Mouse (Mus musculus): Measurements from ENCODE around the gene Kti12. TPM values are rescaled to one million over a fixed set of nuclear protein-coding genes. Genes with fewer than 3 reads are reported as not detected.

Kti12 gene
- polyA plus RNA-seq, 1 experiment from 2014 or later: 24.7 TPM

GRCm38 (mm10) chr4:108834115-108834970 lies 13.2 kb upstream of the Kti12 start, which contains the start of gene Txndc12:
Gene Txndc12 (plus strand): TSS chr4:108834601.
- under 1% methylated on average over 34 of the region's 34 CpGs for WGBS
- peak; percentile 84 for ATAC-seq (ENCODE audit: low FRiP score, low read depth)
- Histone ChIP-seq H3K4me1 (replicated peaks) (peaks cover 43% of the 10 kb centered on the region), H3K4me2 (peak within 1 kb of the TSS; percentile 86), H3K36me3 (0 out of 2 replicates have a peak, but pooled peaks cover 3% of the 10 kb centered on the region), H3K9ac (peak within 1 kb of the TSS; percentile 91), H3K27ac (replicated peaks) (peak within 1 kb of the TSS; percentile 99), H3K9me3 (no peaks in the 10 kb centered on the region), H3K27me3 (no peaks in the 10 kb centered on the region), H3K4me3 (peak within 1 kb of the TSS; percentile 58)

DNA sequence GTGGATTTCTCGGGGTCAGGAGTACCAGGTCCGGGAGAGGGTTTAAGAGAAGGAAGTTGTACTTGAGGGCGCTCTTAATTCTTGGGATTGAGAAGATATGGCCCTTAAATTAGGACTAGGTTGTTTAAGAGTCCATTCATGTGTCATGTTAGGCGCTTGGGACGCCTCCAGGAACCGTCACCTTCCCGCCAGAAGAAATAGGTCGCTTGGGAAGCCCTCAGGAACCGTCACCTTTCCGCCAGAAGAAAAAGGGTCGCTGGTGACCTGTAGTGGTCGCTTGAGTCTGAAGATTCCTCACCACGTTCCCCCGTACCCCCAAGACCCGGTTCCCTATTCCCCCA lies 12.6 kb upstream of the Kti12 start:
- peaks cover 43% of the 10 kb centered on the region for H3K4me1 ChIP-seq (replicated peaks)
- no peak for ATAC-seq (ENCODE audit: low FRiP score, low read depth)
- peak overlapping the region; percentile 58 for H3K4me3 ChIP-seq
- H3K36me3 ChIP-seq: 0 out of 2 replicates have a peak, but pooled peaks cover 1% of the 10 kb centered on the region
- H3K9ac ChIP-seq: peak overlapping the region; percentile 91
- WGBS: under 1% methylated on average over 15 of the region's 15 CpGs
- H3K9me3 ChIP-seq: no peaks in the 10 kb centered on the region
- no peaks in the 10 kb centered on the region for H3K27me3 ChIP-seq
- H3K27ac ChIP-seq (replicated peaks): peak overlapping the region; percentile 99
- H3K4me2 ChIP-seq: peak overlapping the region; percentile 86

DNA sequence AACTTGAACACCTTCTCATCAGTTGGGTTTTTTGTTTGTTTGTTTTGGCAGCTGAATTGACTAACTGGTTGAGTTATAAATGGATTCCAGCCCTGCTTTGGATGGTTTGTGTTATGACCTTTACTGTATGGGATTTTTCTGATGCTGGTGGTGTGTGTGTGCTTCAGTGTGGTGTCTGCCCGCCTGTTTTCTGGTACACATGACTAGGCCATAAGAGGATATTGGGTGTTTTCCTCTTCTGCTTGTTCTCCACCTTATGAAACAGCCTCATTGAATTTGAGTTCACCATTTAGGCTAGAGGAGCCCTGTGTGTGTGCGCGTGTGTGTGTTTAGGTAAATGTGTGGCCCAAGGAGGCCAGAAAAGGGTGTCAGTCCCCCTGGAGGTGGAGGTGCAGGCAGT lies 12.1 kb upstream of the Kti12 start:
- 61% methylated on average over 3 of the region's 3 CpGs for WGBS

GRCm38 (mm10) chr4:108838031-108838430 lies 9.6 kb upstream of the Kti12 start:
- H3K9ac ChIP-seq: no peak overlapping the region
- no peak for ATAC-seq (ENCODE audit: low FRiP score, low read depth)
- no peak overlapping the region for H3K4me3 ChIP-seq
- peaks cover 24% of the 10 kb centered on the region for H3K4me1 ChIP-seq (replicated peaks)
- no peaks in the 10 kb centered on the region for H3K36me3 ChIP-seq
- 89% methylated on average over 4 of the region's 4 CpGs for WGBS
- H3K4me2 ChIP-seq: no peak overlapping the region
- no peaks in the 10 kb centered on the region for H3K27me3 ChIP-seq
- no peaks in the 10 kb centered on the region for H3K9me3 ChIP-seq
- no peak overlapping the region for H3K27ac ChIP-seq (replicated peaks)

More for the DNA sequence above, 12.1 kb upstream of the Kti12 start:
- Histone ChIP-seq H3K36me3 (no peaks in the 10 kb centered on the region), H3K27me3 (no peaks in the 10 kb centered on the region), H3K4me1 (replicated peaks) (peaks cover 43% of the 10 kb centered on the region), H3K9ac (peak overlapping the region; percentile 91), H3K9me3 (no peaks in the 10 kb centered on the region), H3K4me2 (peak overlapping the region; percentile 86), H3K4me3 (peak overlapping the region; percentile 58), H3K27ac (replicated peaks) (peak overlapping the region; percentile 99; the same call in 1 of the 2 replicates)
- no peak for ATAC-seq (ENCODE audit: low FRiP score, low read depth)

DNA sequence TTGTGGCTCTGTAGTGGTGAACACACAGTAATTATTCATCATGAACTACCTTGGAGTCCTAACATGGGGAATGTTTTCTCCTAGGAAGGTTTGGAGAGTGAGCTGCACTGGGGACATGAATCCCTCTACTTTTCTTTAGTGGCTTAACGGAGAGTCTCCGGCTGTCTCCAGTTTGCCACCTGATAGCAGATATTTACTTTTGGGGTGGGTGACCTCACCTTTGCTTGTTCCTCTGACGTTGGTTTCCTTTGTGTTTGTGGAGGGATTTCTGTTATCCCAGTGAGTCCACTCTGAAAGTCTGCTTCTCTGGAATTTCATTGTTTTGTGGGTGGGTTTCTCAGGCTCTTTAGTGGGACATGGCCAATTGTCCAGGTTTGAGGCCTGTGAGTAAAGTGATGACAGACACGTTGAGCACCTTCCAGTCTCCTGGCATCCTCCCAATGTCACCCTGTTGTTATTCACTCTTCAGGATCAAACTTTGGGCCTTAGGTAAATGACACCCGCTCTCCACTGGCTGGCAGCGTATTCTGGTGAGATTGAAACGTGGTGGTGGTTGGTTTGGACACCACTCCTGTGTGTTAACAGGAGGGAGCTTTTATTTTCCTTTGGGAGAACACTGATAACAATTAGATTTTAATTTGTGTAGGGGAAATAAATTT lies 5.5 kb upstream of the Kti12 start:
- H3K9ac ChIP-seq: no peak overlapping the region
- WGBS: 90% methylated on average over 7 of the region's 7 CpGs

GRCm38 (mm10) chr4:108843336-108843735 lies 4.2 kb upstream of the Kti12 start:
- Histone ChIP-seq H3K9ac (no peak overlapping the region), H3K36me3 (no peaks in the 10 kb centered on the region), H3K27me3 (no peaks in the 10 kb centered on the region), H3K27ac (replicated peaks) (no peak overlapping the region), H3K4me1 (replicated peaks) (peaks cover 6% of the 10 kb centered on the region), H3K4me3 (no peak overlapping the region), H3K9me3 (no peaks in the 10 kb centered on the region), H3K4me2 (no peak overlapping the region)
- no peak for ATAC-seq (ENCODE audit: low FRiP score, low read depth)

More for the DNA sequence above, 5.5 kb upstream of the Kti12 start:
- H3K27ac ChIP-seq (replicated peaks): no peak overlapping the region
- H3K4me1 ChIP-seq (replicated peaks): peaks cover 6% of the 10 kb centered on the region
- no peaks in the 10 kb centered on the region for H3K36me3 ChIP-seq
- H3K27me3 ChIP-seq: no peaks in the 10 kb centered on the region
- no peak for ATAC-seq (ENCODE audit: low FRiP score, low read depth)
- no peak overlapping the region for H3K4me3 ChIP-seq
- no peak overlapping the region for H3K4me2 ChIP-seq
- H3K9me3 ChIP-seq: no peaks in the 10 kb centered on the region

GRCm38 (mm10) chr4:108845824-108846569 lies 1.6 kb upstream of the Kti12 start:
- H3K36me3 ChIP-seq: peaks cover 6% of the 10 kb centered on the region

GRCm38 (mm10) chr4:108848505-108848848 lies 892 bp downstream of the Kti12 start, which contains the start of gene A730015C16Rik:
Gene A730015C16Rik (minus strand): TSS chr4:108848619.
- peak; percentile 29; the same call in 1 of the 2 replicates for ATAC-seq (ENCODE audit: low FRiP score, low read depth)
- H3K4me1 ChIP-seq (replicated peaks): peaks cover 32% of the 10 kb centered on the region
- peak within 1 kb of the TSS; percentile 85 for H3K4me3 ChIP-seq
- peaks cover 15% of the 10 kb centered on the region for H3K36me3 ChIP-seq
- peak within 1 kb of the TSS; percentile 97 for H3K4me2 ChIP-seq
- no peaks in the 10 kb centered on the region for H3K27me3 ChIP-seq
- peak within 1 kb of the TSS; percentile 84 for H3K9ac ChIP-seq
- no peaks in the 10 kb centered on the region for H3K9me3 ChIP-seq
- peak within 1 kb of the TSS; percentile 84 for H3K27ac ChIP-seq (replicated peaks)
- 9% methylated on average over 20 of the region's 20 CpGs for WGBS

More at GRCm38 (mm10) chr4:108845824-108846569, 1.6 kb upstream of the Kti12 start:
- Histone ChIP-seq H3K4me1 (replicated peaks) (peaks cover 27% of the 10 kb centered on the region), H3K27ac (replicated peaks) (no peak overlapping the region), H3K27me3 (no peaks in the 10 kb centered on the region), H3K9me3 (no peaks in the 10 kb centered on the region), H3K4me3 (no peak overlapping the region), H3K9ac (no peak overlapping the region), H3K4me2 (no peak overlapping the region)
- no peak for ATAC-seq (ENCODE audit: low FRiP score, low read depth)
- 93% methylated on average over 5 of the region's 5 CpGs for WGBS

DNA sequence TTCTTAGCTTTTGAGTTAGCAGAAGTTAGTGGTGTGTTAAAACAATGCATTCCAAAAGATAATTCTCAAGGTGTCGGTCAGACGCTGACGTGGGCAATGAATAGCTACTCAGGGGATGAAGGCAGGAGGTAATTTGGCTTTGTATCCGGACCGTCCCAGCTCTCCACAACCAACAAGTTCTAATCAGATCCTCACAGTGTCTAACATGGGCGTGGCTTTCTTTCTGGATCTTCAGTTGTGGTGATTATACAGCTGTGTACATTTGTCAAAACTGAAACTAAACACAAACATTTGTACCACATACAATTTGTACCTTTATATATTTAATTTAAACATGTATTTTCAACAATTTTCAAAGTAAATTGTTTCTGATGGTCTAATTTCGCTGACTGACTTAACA lies 19.2 kb downstream of the Kti12 start:
- ATAC-seq (ENCODE audit: low FRiP score, low read depth): no peak
- no peak overlapping the region for H3K27ac ChIP-seq (replicated peaks)
- no peak overlapping the region for H3K4me2 ChIP-seq
- no peaks in the 10 kb centered on the region for H3K27me3 ChIP-seq
- 84% methylated on average over 7 of the region's 7 CpGs for WGBS
- H3K4me3 ChIP-seq: no peak overlapping the region
- H3K9ac ChIP-seq: no peak overlapping the region
- no peaks in the 10 kb centered on the region for H3K4me1 ChIP-seq (replicated peaks)
- no peaks in the 10 kb centered on the region for H3K9me3 ChIP-seq
- peaks cover 11% of the 10 kb centered on the region; the same call in 1 of the 2 replicates for H3K36me3 ChIP-seq

DNA sequence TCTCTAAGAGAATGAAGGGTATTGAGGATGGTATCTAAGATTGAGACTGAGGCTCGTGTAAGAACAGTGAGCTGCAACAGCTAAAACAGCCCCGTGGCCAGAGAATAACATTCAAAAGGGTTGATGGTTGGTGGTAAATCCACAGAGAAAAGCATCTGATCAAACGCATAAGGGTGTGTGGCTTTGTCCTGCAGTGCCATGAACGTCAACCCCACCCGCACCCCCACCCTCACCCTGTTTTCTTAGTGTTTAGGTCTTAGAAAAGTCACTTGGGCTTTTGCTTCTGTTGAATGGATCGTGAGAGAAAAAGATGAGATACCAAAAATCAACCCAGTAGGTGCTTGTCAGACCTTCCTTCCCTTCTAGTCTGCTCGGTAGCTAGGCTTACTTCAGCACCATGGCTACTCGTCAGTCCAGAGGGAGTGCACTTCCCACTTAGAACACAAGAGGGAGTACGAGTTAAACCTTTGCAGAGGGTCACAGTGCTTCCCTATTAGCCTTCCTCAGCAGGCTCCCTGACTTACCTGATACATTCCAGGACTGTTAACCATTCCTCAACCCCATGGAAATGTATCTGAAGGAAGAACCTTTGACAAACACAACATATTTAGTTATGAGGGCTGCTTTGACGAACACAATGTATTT lies 22.3 kb downstream of the Kti12 start:
- no peak overlapping the region for H3K9ac ChIP-seq
- no peak overlapping the region for H3K4me2 ChIP-seq
- no peaks in the 10 kb centered on the region for H3K27me3 ChIP-seq
- no peaks in the 10 kb centered on the region for H3K9me3 ChIP-seq
- peak; percentile 92 for ATAC-seq (ENCODE audit: low FRiP score, low read depth)
- WGBS: 39% methylated on average over 10 of the region's 10 CpGs
- no peaks in the 10 kb centered on the region for H3K36me3 ChIP-seq
- H3K4me1 ChIP-seq (replicated peaks): no peaks in the 10 kb centered on the region
- H3K27ac ChIP-seq (replicated peaks): no peak overlapping the region
- H3K4me3 ChIP-seq: no peak overlapping the region

DNA sequence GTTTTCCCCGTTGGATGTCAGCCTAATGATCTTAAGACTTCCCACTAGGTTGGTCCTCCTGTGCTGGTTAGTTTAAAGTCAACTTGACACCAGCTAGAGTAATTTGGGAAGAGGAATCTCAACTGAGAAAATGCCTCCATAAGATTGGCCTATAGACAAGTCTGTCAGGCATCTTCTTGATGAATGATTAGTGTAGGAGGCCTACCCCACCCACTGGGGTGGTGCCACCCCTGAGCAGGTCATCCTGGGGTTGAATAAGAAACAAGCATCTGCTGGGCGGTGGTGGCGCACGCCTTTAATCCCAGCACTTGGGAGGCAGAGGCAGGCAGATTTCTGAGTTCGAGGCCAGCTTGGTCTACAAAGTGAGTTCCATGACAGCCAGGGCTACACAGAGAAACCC lies 26.2 kb downstream of the Kti12 start:
- Histone ChIP-seq H3K4me2 (no peak overlapping the region), H3K36me3 (no peaks in the 10 kb centered on the region), H3K9ac (no peak overlapping the region), H3K27ac (replicated peaks) (no peak overlapping the region), H3K27me3 (no peaks in the 10 kb centered on the region), H3K4me1 (replicated peaks) (0 out of 2 replicates have a peak, but pooled peaks cover 3% of the 10 kb centered on the region), H3K9me3 (no peaks in the 10 kb centered on the region), H3K4me3 (no peak overlapping the region)
- no peak for ATAC-seq (ENCODE audit: low FRiP score, low read depth)
- WGBS: 88% methylated on average over 5 of the region's 5 CpGs
